Mouse (Mus musculus): Measurements from ENCODE around the gene Ptges.

Ptges gene

DNA sequence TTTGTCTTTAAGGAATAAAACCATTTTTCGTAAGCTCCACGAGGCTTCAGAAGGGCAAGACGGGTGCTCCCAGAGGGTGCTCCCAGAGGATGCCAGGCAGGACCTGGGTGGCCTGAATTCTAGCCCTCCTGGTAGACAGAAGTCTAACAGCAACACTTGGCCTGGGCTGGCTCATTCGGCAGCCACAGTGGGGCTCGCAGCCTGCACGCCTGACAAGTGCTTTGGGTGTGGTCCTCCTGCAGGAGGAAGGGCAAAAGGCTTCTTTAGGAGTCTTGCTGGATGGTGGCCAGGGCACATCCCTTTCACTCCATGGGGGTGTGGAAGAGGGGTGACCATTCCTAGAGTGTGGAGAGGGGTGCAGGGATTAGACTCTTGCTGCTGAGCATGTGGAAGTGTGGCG, 48.4 kb downstream of the Ptges start:
- peaks cover 69% of the 10 kb centered on the region for H3K4me1 ChIP-seq (replicated peaks; ENCODE audit: low read depth, low read length)
- no peaks in the 10 kb centered on the region for H3K27me3 ChIP-seq (ENCODE audit: insufficient read depth, low read length)
- H3K36me3 ChIP-seq (ENCODE audit: insufficient read depth, low read length): no peaks in the 10 kb centered on the region
- TF ChIP-seq NANOG (IDR thresholded peaks at IDR 0.05; ENCODE audit: borderline replicate concordance, low read length): no peak
- no peak for TF ChIP-seq POU5F1 (IDR thresholded peaks at IDR 0.05; ENCODE audit: borderline replicate concordance, low read length)
- no peak for TF ChIP-seq CTCF (conservative IDR thresholded peaks at IDR 0.05; ENCODE audit: low read length)
- H3K4me3 ChIP-seq (replicated peaks; ENCODE audit: low read length): peak overlapping the region; percentile 39; the same call in 1 of the 2 replicates
- H3K9me3 ChIP-seq (ENCODE audit: low read length): no peaks in the 10 kb centered on the region

DNA sequence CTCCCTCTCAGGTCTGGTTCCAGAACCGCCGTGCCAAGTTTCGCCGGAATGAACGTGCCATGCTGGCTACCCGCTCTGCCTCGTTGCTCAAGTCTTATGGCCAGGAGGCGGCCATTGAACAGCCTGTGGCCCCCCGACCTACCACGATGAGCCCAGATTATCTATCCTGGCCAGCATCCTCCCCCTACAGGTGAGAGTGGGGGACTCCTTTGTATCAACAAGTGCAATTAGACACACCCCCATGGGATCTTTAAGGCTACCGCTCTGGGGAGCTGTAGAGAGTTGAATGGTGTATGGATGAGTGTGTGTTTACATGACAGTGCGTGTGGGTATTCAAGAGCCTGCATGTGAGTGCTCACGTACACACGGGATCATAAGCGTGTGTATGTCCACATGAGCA, 50.2 kb downstream of the Ptges start:
- H3K36me3 ChIP-seq (ENCODE audit: insufficient read depth, low read length): no peaks in the 10 kb centered on the region

DNA sequence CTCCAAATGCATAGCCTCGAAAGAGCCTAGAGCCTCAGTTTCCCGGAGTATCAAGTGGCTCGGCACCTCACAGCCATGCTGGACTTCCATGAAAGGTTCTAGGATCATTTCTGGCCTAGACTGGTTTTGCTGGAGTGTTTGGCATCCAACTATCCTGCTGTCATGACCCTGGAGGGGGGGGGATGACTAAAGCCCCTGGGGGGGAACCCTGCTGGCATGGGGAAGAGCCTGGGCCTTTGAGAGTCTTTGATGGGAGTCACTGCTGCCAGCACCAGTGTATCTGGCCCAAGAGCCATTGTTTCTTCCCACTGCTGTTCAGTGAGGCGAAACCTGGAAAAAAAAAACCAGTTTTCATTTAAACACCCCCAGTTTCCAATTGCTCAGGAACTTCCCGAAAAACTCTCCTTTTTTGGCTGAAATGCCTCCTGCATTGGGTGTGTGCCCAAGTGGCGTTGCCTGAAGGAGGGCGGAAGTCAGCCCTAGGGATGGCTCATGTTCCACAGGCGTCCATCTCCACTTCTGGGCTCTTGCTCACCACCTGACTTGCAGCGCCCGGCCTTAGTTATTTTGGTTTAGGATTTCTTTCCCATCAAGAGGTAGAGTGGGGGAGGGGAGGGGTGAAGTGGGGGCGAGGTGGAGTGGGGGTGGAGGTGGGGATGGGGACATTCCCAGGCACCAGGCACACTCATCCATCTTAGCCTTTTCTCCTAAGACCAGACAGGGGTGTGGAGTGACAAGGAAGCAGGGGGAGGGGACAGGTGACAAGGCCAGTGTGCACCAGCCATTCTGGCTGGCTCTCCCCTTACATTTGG, 53.8 kb downstream of the Ptges start:
- Histone ChIP-seq H3K4me1 (replicated peaks; ENCODE audit: low read depth, low read length) (peaks cover 87% of the 10 kb centered on the region), H3K4me3 (replicated peaks; ENCODE audit: low read length) (0 out of 2 replicates have a peak overlapping the region, but pooled peaks have one; percentile 13), H3K27me3 (ENCODE audit: insufficient read depth, low read length) (0 out of 2 replicates have a peak, but pooled peaks cover 3% of the 10 kb centered on the region), H3K36me3 (ENCODE audit: insufficient read depth, low read length) (no peaks in the 10 kb centered on the region), H3K9me3 (ENCODE audit: low read length) (no peaks in the 10 kb centered on the region)
- TF ChIP-seq CTCF (conservative IDR thresholded peaks at IDR 0.05; ENCODE audit: low read length) (no peak), NANOG (IDR thresholded peaks at IDR 0.05; ENCODE audit: borderline replicate concordance, low read length) (no peak), POU5F1 (IDR thresholded peaks at IDR 0.05; ENCODE audit: borderline replicate concordance, low read length) (no peak)

More for the DNA sequence above, 50.2 kb downstream of the Ptges start:
- TF ChIP-seq CTCF (conservative IDR thresholded peaks at IDR 0.05; ENCODE audit: low read length) (peak; percentile 24), POU5F1 (IDR thresholded peaks at IDR 0.05; ENCODE audit: borderline replicate concordance, low read length) (no peak)
- H3K27me3 ChIP-seq (ENCODE audit: insufficient read depth, low read length): 0 out of 2 replicates have a peak, but pooled peaks cover 3% of the 10 kb centered on the region
- no peaks in the 10 kb centered on the region for H3K9me3 ChIP-seq (ENCODE audit: low read length)
- H3K4me3 ChIP-seq (replicated peaks; ENCODE audit: low read length): no peak overlapping the region; the same call in 1 of the 2 replicates
- peaks cover 68% of the 10 kb centered on the region for H3K4me1 ChIP-seq (replicated peaks; ENCODE audit: low read depth, low read length)

DNA sequence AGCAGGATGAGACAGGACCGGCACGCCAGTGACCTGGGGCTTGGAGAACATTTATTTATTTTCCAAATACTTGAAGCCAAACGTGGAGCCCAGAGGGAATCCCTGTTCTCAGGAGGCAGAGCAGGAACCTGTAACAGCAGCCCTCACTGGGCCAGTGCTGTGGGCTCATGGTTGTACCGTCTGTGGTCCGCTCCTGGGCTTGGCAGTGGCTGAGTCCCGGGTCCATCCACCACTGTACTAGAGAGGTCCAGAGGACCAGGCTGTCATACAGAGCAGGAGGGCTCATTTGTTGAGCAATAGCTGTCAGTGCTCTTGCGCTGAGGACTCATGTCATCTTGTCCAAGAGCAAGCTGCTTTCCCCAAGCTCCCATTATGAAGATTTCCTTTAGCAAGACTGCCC, 54.6 kb downstream of the Ptges start:
- H3K36me3 ChIP-seq (ENCODE audit: insufficient read depth, low read length): no peaks in the 10 kb centered on the region
- H3K9me3 ChIP-seq (ENCODE audit: low read length): no peaks in the 10 kb centered on the region
- 0 out of 2 replicates have a peak overlapping the region, but pooled peaks have one; percentile 13 for H3K4me3 ChIP-seq (replicated peaks; ENCODE audit: low read length)
- TF ChIP-seq CTCF (conservative IDR thresholded peaks at IDR 0.05; ENCODE audit: low read length): no peak
- TF ChIP-seq NANOG (IDR thresholded peaks at IDR 0.05; ENCODE audit: borderline replicate concordance, low read length): no peak
- TF ChIP-seq POU5F1 (IDR thresholded peaks at IDR 0.05; ENCODE audit: borderline replicate concordance, low read length): no peak
- H3K27me3 ChIP-seq (ENCODE audit: insufficient read depth, low read length): 0 out of 2 replicates have a peak, but pooled peaks cover 3% of the 10 kb centered on the region
- H3K4me1 ChIP-seq (replicated peaks; ENCODE audit: low read depth, low read length): peaks cover 87% of the 10 kb centered on the region

DNA sequence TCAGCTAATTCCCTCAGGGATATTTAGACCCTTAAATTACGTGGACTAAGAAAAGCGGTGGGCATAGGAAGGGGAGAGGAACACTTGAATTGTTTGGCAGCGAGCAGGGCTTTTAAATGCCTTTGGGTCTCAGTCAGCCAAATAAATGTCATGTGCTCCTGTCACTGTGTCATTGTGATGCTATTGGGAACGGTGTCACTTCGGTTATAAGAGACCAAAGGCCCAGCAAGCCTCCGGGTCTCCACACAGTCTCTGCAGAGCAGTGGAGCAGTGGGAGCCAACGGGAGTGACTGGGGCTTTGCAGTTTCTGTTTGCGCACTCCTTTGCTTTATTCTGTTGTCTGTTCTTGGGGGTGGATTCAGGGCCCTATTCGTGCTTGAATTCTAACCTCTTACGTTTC, 55.2 kb downstream of the Ptges start:
- H3K4me1 ChIP-seq (replicated peaks; ENCODE audit: low read depth, low read length): peaks cover 89% of the 10 kb centered on the region
- H3K36me3 ChIP-seq (ENCODE audit: insufficient read depth, low read length): no peaks in the 10 kb centered on the region
- no peaks in the 10 kb centered on the region for H3K9me3 ChIP-seq (ENCODE audit: low read length)
- no peak overlapping the region for H3K4me3 ChIP-seq (replicated peaks; ENCODE audit: low read length)
- 0 out of 2 replicates have a peak, but pooled peaks cover 3% of the 10 kb centered on the region for H3K27me3 ChIP-seq (ENCODE audit: insufficient read depth, low read length)
- TF ChIP-seq NANOG (IDR thresholded peaks at IDR 0.05; ENCODE audit: borderline replicate concordance, low read length) (no peak), POU5F1 (IDR thresholded peaks at IDR 0.05; ENCODE audit: borderline replicate concordance, low read length) (no peak), CTCF (conservative IDR thresholded peaks at IDR 0.05; ENCODE audit: low read length) (no peak)

DNA sequence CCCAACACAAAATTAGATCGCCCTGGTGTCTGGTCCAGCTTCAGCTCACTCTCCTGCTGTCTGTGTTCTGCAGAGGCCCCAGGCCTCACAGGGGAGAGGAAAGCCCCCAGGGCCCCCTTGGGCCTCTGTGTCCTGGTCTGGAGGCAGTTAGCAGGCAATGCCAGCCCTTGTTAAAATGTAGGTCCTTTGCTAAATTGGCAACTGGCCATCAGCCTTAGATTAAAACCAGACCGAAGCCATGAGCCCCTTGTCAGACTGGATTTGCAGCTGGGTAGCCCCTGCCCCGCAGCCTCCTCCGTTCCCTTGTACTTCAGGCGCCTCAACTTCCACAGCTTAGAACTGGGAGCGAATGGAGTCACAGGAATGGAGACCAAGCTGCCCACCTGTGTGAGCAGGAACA, 57.0 kb downstream of the Ptges start:
- H3K4me1 ChIP-seq (replicated peaks; ENCODE audit: low read depth, low read length): peaks cover 86% of the 10 kb centered on the region
- no peaks in the 10 kb centered on the region for H3K36me3 ChIP-seq (ENCODE audit: insufficient read depth, low read length)
- TF ChIP-seq CTCF (conservative IDR thresholded peaks at IDR 0.05; ENCODE audit: low read length) (no peak), NANOG (IDR thresholded peaks at IDR 0.05; ENCODE audit: borderline replicate concordance, low read length) (no peak), POU5F1 (IDR thresholded peaks at IDR 0.05; ENCODE audit: borderline replicate concordance, low read length) (no peak)

DNA sequence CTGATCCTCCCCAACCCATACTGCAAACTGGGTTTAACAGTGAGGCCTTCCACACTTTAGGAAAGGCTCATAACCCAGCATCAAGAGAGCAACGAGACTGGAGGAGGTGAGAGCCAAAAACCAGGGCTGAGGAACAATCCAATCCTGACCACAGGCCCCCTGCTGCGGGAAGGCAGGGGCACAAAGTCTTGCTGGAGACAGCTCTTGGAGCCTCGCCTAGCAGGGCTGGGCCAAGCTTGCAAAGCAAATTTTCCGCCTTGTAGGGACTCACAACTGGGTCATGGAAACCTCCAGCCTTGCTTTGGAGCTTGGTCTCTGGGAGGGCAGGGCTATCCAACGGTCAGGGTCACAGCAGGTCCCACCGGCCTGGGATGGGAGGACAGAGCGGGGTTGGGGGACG, 58.8 kb downstream of the Ptges start:
- 0 out of 2 replicates have a peak, but pooled peaks cover 3% of the 10 kb centered on the region for H3K27me3 ChIP-seq (ENCODE audit: insufficient read depth, low read length)
- TF ChIP-seq NANOG (IDR thresholded peaks at IDR 0.05; ENCODE audit: borderline replicate concordance, low read length) (no peak), POU5F1 (IDR thresholded peaks at IDR 0.05; ENCODE audit: borderline replicate concordance, low read length) (no peak), CTCF (conservative IDR thresholded peaks at IDR 0.05; ENCODE audit: low read length) (no peak)
- peaks cover 82% of the 10 kb centered on the region for H3K4me1 ChIP-seq (replicated peaks; ENCODE audit: low read depth, low read length)
- H3K4me3 ChIP-seq (replicated peaks; ENCODE audit: low read length): peak overlapping the region; percentile 32; the same call in 1 of the 2 replicates
- H3K36me3 ChIP-seq (ENCODE audit: insufficient read depth, low read length): no peaks in the 10 kb centered on the region
- no peaks in the 10 kb centered on the region for H3K9me3 ChIP-seq (ENCODE audit: low read length)

More for the DNA sequence above, 57.0 kb downstream of the Ptges start:
- Histone ChIP-seq H3K4me3 (replicated peaks; ENCODE audit: low read length) (no peak overlapping the region), H3K27me3 (ENCODE audit: insufficient read depth, low read length) (0 out of 2 replicates have a peak, but pooled peaks cover 3% of the 10 kb centered on the region), H3K9me3 (ENCODE audit: low read length) (no peaks in the 10 kb centered on the region)

DNA sequence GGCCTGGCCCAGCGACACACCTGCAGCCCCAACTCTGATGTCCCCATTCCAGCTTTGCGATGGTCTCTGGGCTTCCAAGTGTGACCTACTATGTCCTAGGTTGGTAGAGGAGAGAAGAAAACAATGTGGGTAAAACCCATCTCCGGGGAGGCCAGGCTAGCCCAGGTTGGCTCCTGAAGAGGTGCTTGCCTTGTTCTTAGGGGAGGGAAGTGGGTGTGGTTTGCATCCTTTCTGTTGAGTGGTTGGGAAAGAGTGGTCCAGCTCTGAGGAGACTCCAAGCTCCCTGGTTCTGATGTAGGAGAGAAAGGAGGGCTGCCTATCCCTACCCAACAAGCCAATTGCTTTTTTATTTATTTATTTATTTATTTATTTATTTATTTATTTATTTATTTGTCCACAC, 64.2 kb downstream of the Ptges start:
- H3K4me3 ChIP-seq (replicated peaks; ENCODE audit: low read length): peak overlapping the region; percentile 71
- TF ChIP-seq POU5F1 (IDR thresholded peaks at IDR 0.05; ENCODE audit: borderline replicate concordance, low read length): no peak
- TF ChIP-seq CTCF (conservative IDR thresholded peaks at IDR 0.05; ENCODE audit: low read length): no peak
- TF ChIP-seq NANOG (IDR thresholded peaks at IDR 0.05; ENCODE audit: borderline replicate concordance, low read length): no peak
- H3K27me3 ChIP-seq (ENCODE audit: insufficient read depth, low read length): peaks cover 11% of the 10 kb centered on the region
- H3K9me3 ChIP-seq (ENCODE audit: low read length): no peaks in the 10 kb centered on the region
- peaks cover 79% of the 10 kb centered on the region for H3K4me1 ChIP-seq (replicated peaks; ENCODE audit: low read depth, low read length)
- H3K36me3 ChIP-seq (ENCODE audit: insufficient read depth, low read length): no peaks in the 10 kb centered on the region
